Mouse (Mus musculus) ES-E14 (cell line): ENCODE results near the gene Sgms2.

Experiments used
- CHD2 ChIP-seq: IDR thresholded peaks from 2 replicates; pipeline ENCODE4 v1.6.1; 2014; ENCODE audit warnings: mild to moderate bottlenecking, low read depth, low read length, inconsistent platforms
- MAFK ChIP-seq: IDR thresholded peaks from 2 replicates; pipeline ENCODE4 v1.6.1; 2014; ENCODE audit warnings: mild to moderate bottlenecking, low read depth, low read length, inconsistent platforms; ENCODE audit not compliant: insufficient read depth
- ZNF384 ChIP-seq: IDR thresholded peaks from 2 replicates; pipeline ENCODE4 v1.6.1; 2012; ENCODE audit warnings: low read depth, low read length, inconsistent platforms

DNA sequence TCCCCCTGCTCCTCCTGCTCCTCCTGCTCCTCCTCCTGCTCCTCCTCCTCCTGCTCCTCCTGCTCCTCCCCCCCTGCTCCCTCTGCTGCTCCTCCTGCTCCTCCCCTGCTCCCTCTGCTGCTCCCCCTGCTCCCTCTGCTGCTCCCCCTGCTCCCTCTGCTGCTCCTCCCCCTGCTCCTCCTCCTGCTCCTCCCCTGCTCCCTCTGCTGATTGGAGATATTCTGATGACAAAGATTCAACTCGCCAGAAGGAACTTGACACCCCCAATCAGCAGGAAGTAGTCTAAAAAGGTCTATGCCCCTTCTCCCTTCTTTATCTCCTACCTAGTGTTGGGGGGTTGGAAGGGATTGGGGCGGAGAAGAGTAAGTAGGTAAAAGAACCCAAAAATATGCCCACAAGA, 173.0 kb downstream of the Sgms2 start:
- TF ChIP-seq CHD2 = no peak
- no peak for TF ChIP-seq MAFK
- no peak for TF ChIP-seq ZNF384
